Mouse (Mus musculus): ENCODE results near the gene Psmb9.

DNA sequence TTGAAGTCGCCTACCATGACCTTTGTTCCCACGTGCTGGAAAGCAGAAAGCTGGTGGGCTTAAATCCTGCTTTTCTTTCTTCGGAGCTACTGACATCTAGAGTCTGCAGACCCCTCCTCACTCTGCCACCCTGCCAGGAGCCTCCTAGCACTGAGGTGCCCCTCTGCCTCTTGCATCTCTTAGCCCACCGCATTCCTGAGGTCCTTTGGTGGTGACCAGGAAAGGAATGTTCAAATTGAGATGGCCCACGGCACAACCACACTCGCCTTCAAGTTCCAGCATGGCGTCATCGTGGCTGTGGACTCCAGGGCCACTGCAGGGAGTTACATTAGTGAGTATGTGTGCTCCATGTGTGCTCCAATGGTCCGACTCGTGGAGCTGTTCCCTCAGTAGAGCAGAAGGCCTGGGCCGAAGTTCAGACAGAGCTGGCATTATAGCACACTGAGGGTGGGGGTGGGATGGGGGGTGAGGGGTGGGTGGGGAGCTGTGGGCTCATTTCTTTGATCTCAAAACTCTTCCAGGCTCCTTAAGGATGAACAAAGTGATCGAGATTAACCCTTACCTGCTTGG, 11.6 kb upstream of the Psmb9 start:
- TF ChIP-seq GATA1 (IDR thresholded peaks at IDR 0.05; ENCODE audit: borderline replicate concordance, low read length) (no peak), FLI1 (IDR thresholded peaks at IDR 0.05; ENCODE audit: low read length) (no peak)
